Mouse (Mus musculus) CH12.LX (cell line): Measurements from ENCODE around the gene Ccdc171. TPM values are rescaled to one million over a fixed set of nuclear protein-coding genes. Genes with fewer than 3 reads are reported as not detected.

ENCODE experiments used
- DNase-seq: peaks from one replicate; pipeline ENCODE4 v3.0.0-alpha.2; 2013; ENCODE audit errors: extremely low read depth
- H3K27ac ChIP-seq: 2 replicates; pipeline ENCODE4 v1.5.1; 2012; ENCODE audit warnings: low read depth, mild to moderate bottlenecking, control low read depth, moderate library complexity; ENCODE audit not compliant: insufficient read depth
- H3K27me3 ChIP-seq: replicated peaks from 2 replicates; pipeline ENCODE3; 2012; ENCODE audit warnings: inconsistent platforms
- H3K36me3 ChIP-seq, 2 experiments: replicated peaks in 1 of 2; 2 replicates each; pipeline versions ENCODE3 to v1.6.1; 2012; ENCODE audit warnings: inconsistent platforms in 1 of 2, low read length in 1 of 2, mild to moderate bottlenecking in 1 of 2, mixed read lengths in 1 of 2, moderate library complexity in 1 of 2; ENCODE audit not compliant: control insufficient read depth in 1 of 2, insufficient read depth in 1 of 2
- H3K4me1 ChIP-seq, 2 experiments: 2 replicates each; pipeline ENCODE4 v1.6.1; 2012; ENCODE audit warnings: inconsistent platforms in 1 of 2, moderate library complexity in 1 of 2; ENCODE audit not compliant: insufficient read depth in 2 of 2, control insufficient read depth in 1 of 2
- H3K4me2 ChIP-seq: 2 replicates; pipeline ENCODE4 v1.6.1; 2012; ENCODE audit warnings: low read depth, mild to moderate bottlenecking, control low read depth; ENCODE audit not compliant: poor library complexity, insufficient read depth, severe bottlenecking
- H3K4me3 ChIP-seq, 3 experiments: fragments of 150-350 bp in 1 of 3; sonication (generic) in 1 of 3; replicated peaks in 1 of 3; 2 replicates each; pipeline versions ENCODE3 to v1.5.1; 2011 to 2012; ENCODE audit warnings: low read depth in 2 of 3, low read length in 2 of 3, mild to moderate bottlenecking in 2 of 3, moderate library complexity in 2 of 3, control low read depth in 1 of 3, improper control_type of control experiment in 1 of 3, inconsistent platforms in 1 of 3, mixed read lengths in 1 of 3; ENCODE audit not compliant: poor library complexity in 1 of 3
- H3K79me2 ChIP-seq: replicated peaks from 2 replicates; pipeline ENCODE4 v1.6.1; 2012; ENCODE audit warnings: mild to moderate bottlenecking, moderate library complexity; ENCODE audit not compliant: control insufficient read depth, poor library complexity, insufficient read depth, severe bottlenecking; ENCODE audit errors: extremely low read depth
- H3K9ac ChIP-seq: 2 replicates; pipeline ENCODE4 v1.6.1; 2012; ENCODE audit warnings: low read depth, mild to moderate bottlenecking, control low read depth, moderate library complexity; ENCODE audit not compliant: insufficient read depth
- H3K9me3 ChIP-seq: replicated peaks from 2 replicates; pipeline ENCODE3; 2012; ENCODE audit warnings: low read length, inconsistent platforms, mixed read lengths
- CTCF ChIP-seq, 2 experiments: IDR thresholded peaks in 1 of 2; conservative IDR thresholded peaks in 1 of 2; 2 replicates each; pipeline ENCODE4 v1.5.1; 2011 to 2012; ENCODE audit warnings: low read depth in 2 of 2, low read length in 2 of 2, improper control_type of control experiment in 1 of 2, inconsistent platforms in 1 of 2, mild to moderate bottlenecking in 1 of 2, moderate library complexity in 1 of 2
- E2F4 ChIP-seq: IDR thresholded peaks from 2 replicates; pipeline ENCODE4 v1.6.1; 2011; ENCODE audit warnings: low read depth, low read length, improper control_type of control experiment; ENCODE audit not compliant: insufficient replicate concordance
- EP300 ChIP-seq: IDR thresholded peaks from 2 replicates; pipeline ENCODE4 v1.6.1; 2011; ENCODE audit warnings: low read length, improper control_type of control experiment
- GABPA ChIP-seq: IDR thresholded peaks from 2 replicates; pipeline ENCODE4 v1.6.1; 2012; ENCODE audit warnings: low read depth, low read length, improper control_type of control experiment, inconsistent platforms; ENCODE audit not compliant: insufficient replicate concordance
- JUN ChIP-seq: IDR thresholded peaks from 2 replicates; pipeline ENCODE4 v1.6.1; 2011; ENCODE audit warnings: low read depth, mild to moderate bottlenecking, low read length, improper control_type of control experiment, moderate library complexity; ENCODE audit not compliant: insufficient read depth
- JUND ChIP-seq: conservative IDR thresholded peaks from 2 replicates; pipeline ENCODE4 v1.6.1; 2011; ENCODE audit warnings: low read depth, low read length, improper control_type of control experiment
- MAX ChIP-seq: IDR thresholded peaks from 2 replicates; pipeline ENCODE4 v1.6.1; 2011; ENCODE audit warnings: low read length, improper control_type of control experiment
- MAZ ChIP-seq: IDR thresholded peaks from 2 replicates; pipeline ENCODE4 v1.6.1; 2012; ENCODE audit warnings: low read depth, mild to moderate bottlenecking, inconsistent platforms, low read length, improper control_type of control experiment, moderate library complexity
- MYC ChIP-seq: IDR thresholded peaks from 2 replicates; pipeline ENCODE4 v1.6.1; 2011; ENCODE audit warnings: low read depth, mild to moderate bottlenecking, improper control_type of control experiment, low read length
- NRF1 ChIP-seq: IDR thresholded peaks from 2 replicates; pipeline ENCODE4 v1.6.1; 2014; ENCODE audit warnings: low read depth, mild to moderate bottlenecking, inconsistent platforms, low read length, improper control_type of control experiment, moderate library complexity
- PAX5 ChIP-seq: IDR thresholded peaks from 2 replicates; pipeline ENCODE4 v1.6.1; 2012; ENCODE audit warnings: low read length, inconsistent platforms, mixed read lengths
- POLR2A ChIP-seq: IDR thresholded peaks from 2 replicates; pipeline ENCODE4 v1.6.1; 2011; ENCODE audit warnings: low read depth, mild to moderate bottlenecking, improper control_type of control experiment, low read length
- POLR2AphosphoS2 ChIP-seq: IDR thresholded peaks from 2 replicates; pipeline ENCODE4 v1.6.1; 2011; ENCODE audit warnings: low read depth, low read length, improper control_type of control experiment
- RCOR1 ChIP-seq: conservative IDR thresholded peaks from 2 replicates; pipeline ENCODE4 v1.6.1; 2012; ENCODE audit warnings: low read depth, mild to moderate bottlenecking, inconsistent platforms, low read length, improper control_type of control experiment
- SIN3A ChIP-seq: IDR thresholded peaks from 2 replicates; pipeline ENCODE4 v1.6.1; 2012; ENCODE audit warnings: low read length, improper control_type of control experiment, inconsistent platforms
- TCF12 ChIP-seq: IDR thresholded peaks from 2 replicates; pipeline ENCODE4 v1.6.1; 2014; ENCODE audit warnings: low read depth, mild to moderate bottlenecking, inconsistent platforms, low read length, improper control_type of control experiment
- UBTF ChIP-seq: IDR thresholded peaks from 2 replicates; pipeline ENCODE4 v1.6.1; 2012; ENCODE audit warnings: low read depth, mild to moderate bottlenecking, inconsistent platforms, low read length, improper control_type of control experiment, moderate library complexity
- USF1 ChIP-seq: IDR thresholded peaks from 2 replicates; pipeline ENCODE4 v1.6.1; 2014; ENCODE audit warnings: low read depth, mild to moderate bottlenecking, inconsistent platforms, low read length, improper control_type of control experiment
- USF2 ChIP-seq: conservative IDR thresholded peaks from 2 replicates; pipeline ENCODE4 v1.6.1; 2011; ENCODE audit warnings: low read depth, low read length, improper control_type of control experiment
- ZKSCAN1 ChIP-seq: IDR thresholded peaks from 2 replicates; pipeline ENCODE4 v1.6.1; 2012; ENCODE audit warnings: low read depth, inconsistent platforms, low read length, improper control_type of control experiment, borderline replicate concordance
- dilution Hi-C: fragments of 300-500 bp; cut with MboI; formaldehyde crosslinking; loops from 2 replicates; pipeline ENCODE4 v1.14.3; 2020; ENCODE audit warnings: low sequenced_read_pairs; ENCODE audit not compliant: extremely low pct_unique_long_range_greater_than_20kb, extremely low pct_ligation_motif_present
- in situ Hi-C: fragments of 300-500 bp; cut with MboI; formaldehyde crosslinking; loops from 3 replicates; pipeline ENCODE4 v1.14.3; 2019; ENCODE audit warnings: low sequenced_read_pairs, low pct_ligation_motif_present, low pct_unique_long_range_greater_than_20kb, mixed read lengths
- polyA plus RNA-seq: library from polyadenylated mRNA; unstranded; fragments of >175 nt; gene quantifications from 2 replicates; pipeline ENCODE4 v1.2.1, GENCODE M21; 2012; ENCODE audit warnings: low read depth; ENCODE audit not compliant: insufficient read length
- total RNA-seq, 2 experiments: library from RNA; depleted of rRNA; stranded (reverse); fragments of 300-350 nt in 1 of 2; fragments of >200 nt in 1 of 2; gene quantifications; 2 replicates each; pipeline ENCODE4 v1.2.3; 2012 to 2014

The Ccdc171 gene
- total and polyA plus RNA-seq, 3 experiments, result 0.93 to 2.2 (median 1.5) TPM

- Histone ChIP-seq H3K9ac (no peak overlapping the region), H3K4me2 (no peak overlapping the region), H3K4me3 (no peak overlapping the region), H3K79me2 (no peaks in the 10 kb centered on the region), H3K9me3 (no peaks in the 10 kb centered on the region), H3K4me1 (no peaks in the 10 kb centered on the region), H3K27ac (no peak overlapping the region), H3K36me3 (no peaks in the 10 kb centered on the region)
- dilution Hi-C loops, result no loop called here
- DNase-seq, result no peak
- in situ Hi-C loops, result no loop called here
- TF ChIP-seq MYC (no peak), USF2 (no peak), TCF12 (no peak), GABPA (no peak), CTCF (conservative IDR thresholded peaks at IDR 0.05 in 1 of 2, IDR thresholded peaks at IDR 0.05 in 1 of 2; ENCODE audit: low read depth in 2 of 2, low read length in 2 of 2) (no peak), JUN (no peak), SIN3A (no peak), POLR2A (no peak), NRF1 (no peak), UBTF (no peak), RCOR1 (no peak), ZKSCAN1 (no peak), MAZ (no peak), JUND (no peak), MAX (no peak), EP300 (no peak), POLR2AphosphoS2 (no peak), E2F4 (no peak), USF1 (no peak)
- TF ChIP-seq, all 38 proteins: peak for 0
- H3K27me3 ChIP-seq, result no peaks in the 10 kb centered on the region
These were observed 336.9 kb downstream of the Ccdc171 start for GRCm38 (mm10) chr4:83862295-83862694.

GRCm38 (mm10) chr4:83876600-83876999, 351.3 kb downstream of the Ccdc171 start:
- Histone ChIP-seq H3K4me1 (no peaks in the 10 kb centered on the region), H3K4me3 (no peak overlapping the region), H3K36me3 (peaks cover 0 to 30% of the 10 kb centered on the region in 2 experiments), H3K9me3 (no peaks in the 10 kb centered on the region), H3K4me2 (no peak overlapping the region), H3K79me2 (no peaks in the 10 kb centered on the region), H3K9ac (no peak overlapping the region), H3K27ac (no peak overlapping the region), H3K27me3 (no peaks in the 10 kb centered on the region)
- peak; percentile 4 for DNase-seq
- in situ Hi-C loops, result no loop called here
- TF ChIP-seq PAX5 (no peak), CTCF (conservative IDR thresholded peaks at IDR 0.05 in 1 of 2, IDR thresholded peaks at IDR 0.05 in 1 of 2; ENCODE audit: low read depth in 2 of 2, low read length in 2 of 2) (peak; percentile 9 to 36; a peak in 2 of 4 replicates)
- dilution Hi-C loops, result no loop called here
